ENCODE assay signal across 7 mouse cellular contexts in genomic region chr5:98167180-98167824, GRCm38 (mm10). TPM values are rescaled to one million over a fixed set of nuclear protein-coding genes. Genes with fewer than 3 reads are reported as not detected.
DNase-seq lines count a peak whose midpoint lies in the region; ATAC-seq lines count a peak whose summit lies in the region.

Gene Prdm8 (plus strand): TSS chr5:98167198.

- intact Hi-C loops in left cerebral cortex, postnatal 4 days (cut with DNase I): loop anchor here (5.0 kb wide), 1 partner anchor 135 kb away; the partner anchor contains the start of gene Antxr2

- H3K36me3 ChIP-seq in midbrain, embryonic 10.5 days: no peaks in the 10 kb centered on the region

- peak within 1 kb of the TSS; percentile 60 for H3K4me3 ChIP-seq in midbrain, embryonic 10.5 days

- ATAC-seq in inflammation-experienced regulatory T-cells, adult 6 months: peak; percentile 79

- H3K9me3 ChIP-seq in midbrain, embryonic 10.5 days (replicated peaks): no peaks in the 10 kb centered on the region

- WGBS in midbrain, embryonic 10.5 days: under 1% methylated on average over 51 of the region's 51 CpGs

- H3K27me3 ChIP-seq in midbrain, embryonic 10.5 days (ENCODE audit: low read depth, poor library complexity, severe bottlenecking): peaks cover 82% of the 10 kb centered on the region

- peak; percentile 76 for DNase-seq in adrenal gland, postnatal 25 days
- peak; percentile 96 for DNase-seq in embryo, embryonic 10 days (ENCODE audit: low spot score)
- DNase-seq in gastrocnemius, postnatal 25 days: peak; percentile 82
- DNase-seq in left cerebral cortex, postnatal 4 days: peak; percentile 98
- DNase-seq in midbrain, embryonic 10.5 days (ENCODE audit: low spot score): peak; percentile 92
- DNase-seq in skeletal muscle tissue, adult 2 months (ENCODE audit: low read depth, low spot score): peak; percentile 76

- peak within 1 kb of the TSS; percentile 75 for H3K27ac ChIP-seq in midbrain, embryonic 10.5 days (replicated peaks)

- H3K4me1 ChIP-seq in midbrain, embryonic 10.5 days: peaks cover 64% of the 10 kb centered on the region

RNA-seq across cellular contexts. Expression of gene Prdm8, which starts in this region (rescaled TPM):
- 0.19 TPM in 1 of 2 replicates, not detected in the other for total RNA-seq in adrenal gland, postnatal 25 days (2021)
- total RNA-seq in gastrocnemius, postnatal 25 days (2021): under 1 TPM; 0.72 to 0.88 TPM
- not detected for polyA plus RNA-seq in inflammation-experienced regulatory T-cells, adult 6 months (2017; shearing (Covaris generic))
- total RNA-seq in left cerebral cortex, postnatal 4 days (2021): 10 to 100 TPM; 60.6 to 64.9 TPM
- 0.22 and 0.35 TPM in 2 replicates for polyA plus RNA-seq in midbrain, embryonic 10.5 days (2016; fragmentation: Nextera tagmentation; extraction: Ambion mirVana)

Comparison
In these comparisons a context has a peak if more than half of its experiments do, and no peak if none do; other contexts are left out.
1. Peak in every context shown above with its lines: DNase-seq, ATAC-seq, H3K4me3 ChIP-seq and H3K27ac ChIP-seq.
2. RNA of gene Prdm8 (total RNA-seq): 60.6 to 64.9 TPM in left cerebral cortex, postnatal 4 days; 0.72 to 0.88 TPM in gastrocnemius, postnatal 25 days and 0.19 TPM in adrenal gland, postnatal 25 days; every median in the first group is over 10 times any median in the second.
3. Peak in DNase-seq in adrenal gland, postnatal 25 days; RNA of the gene not detected or under 1 TPM.
4. Peak in DNase-seq in gastrocnemius, postnatal 25 days; RNA of the gene not detected or under 1 TPM.
5. Peak in ATAC-seq in inflammation-experienced regulatory T-cells, adult 6 months; RNA of the gene not detected or under 1 TPM.
6. Peak in DNase-seq, H3K4me3 ChIP-seq and H3K27ac ChIP-seq in midbrain, embryonic 10.5 days; RNA of the gene not detected or under 1 TPM.